Mouse (Mus musculus): ENCODE measurements around the gene Slc7a7.

GRCm38 (mm10) chr14:54396685-54397084 lies 20.9 kb downstream of the Slc7a7 start:
- TF ChIP-seq POLR2A (IDR thresholded peaks at IDR 0.05; ENCODE audit: low read depth, low read length), result no peak
- TF ChIP-seq CTCF (IDR thresholded peaks at IDR 0.05; ENCODE audit: borderline replicate concordance, insufficient read depth, low read length), result no peak
